Mouse (Mus musculus): Measurements from ENCODE around the gene Psenen.

Gene Psenen

GRCm38 (mm10) chr7:30563117-30563905, at the start of gene Psenen, which contains the start of the genes U2af1l4 and Gm49396:
TSS of gene Psenen (minus strand) at chr7:30563627.
TSS of gene U2af1l4 (plus strand) at chr7:30563301.
TSS of gene Gm49396 (plus strand) at chr7:30563344.
- DNase-seq (ENCODE audit: low spot score), result peak; percentile 98

GRCm38 (mm10) chr7:30612654-30613402, 49.4 kb upstream of the Psenen start, which contains the start of gene Upk1a:
TSS of gene Upk1a (minus strand) at chr7:30612847.
- no peak for DNase-seq (ENCODE audit: low spot score)

GRCm38 (mm10) chr7:30610043-30610442, 46.6 kb upstream of the Psenen start:
- no peak for DNase-seq (ENCODE audit: low spot score)

- DNase-seq (ENCODE audit: low spot score), result no peak
Measured at GRCm38 (mm10) chr7:30608476-30608875, 45.0 kb upstream of the Psenen start.

- no peak for DNase-seq (ENCODE audit: low spot score)
Measured at GRCm38 (mm10) chr7:30607706-30608309, 44.4 kb upstream of the Psenen start.

- DNase-seq (ENCODE audit: low spot score), result no peak
Measured at GRCm38 (mm10) chr7:30604944-30605343, 41.5 kb upstream of the Psenen start.

- DNase-seq (ENCODE audit: low spot score), result no peak
Measured at GRCm38 (mm10) chr7:30604424-30604823, 41.0 kb upstream of the Psenen start.

GRCm38 (mm10) chr7:30602583-30602982, 39.2 kb upstream of the Psenen start:
- no peak for DNase-seq (ENCODE audit: low spot score)

- no peak for DNase-seq (ENCODE audit: low spot score)
Measured at GRCm38 (mm10) chr7:30600651-30601050, 37.2 kb upstream of the Psenen start.

GRCm38 (mm10) chr7:30599933-30600353, 36.5 kb upstream of the Psenen start:
- no peak for DNase-seq (ENCODE audit: low spot score)

- no peak for DNase-seq (ENCODE audit: low spot score)
Measured at GRCm38 (mm10) chr7:30598786-30599185, 35.4 kb upstream of the Psenen start, which contains the start of gene Zbtb32. TSS of gene Zbtb32 (minus strand) at chr7:30598909.

GRCm38 (mm10) chr7:30596811-30597210, 33.4 kb upstream of the Psenen start:
- DNase-seq (ENCODE audit: low spot score), result no peak

GRCm38 (mm10) chr7:30596093-30596492, 32.7 kb upstream of the Psenen start:
- DNase-seq (ENCODE audit: low spot score), result no peak

- no peak for DNase-seq (ENCODE audit: low spot score)
Measured at GRCm38 (mm10) chr7:30594510-30595024, 31.1 kb upstream of the Psenen start.

- DNase-seq (ENCODE audit: low spot score), result no peak
Measured at GRCm38 (mm10) chr7:30593579-30594509, 30.4 kb upstream of the Psenen start.

GRCm38 (mm10) chr7:30592772-30593423, 29.5 kb upstream of the Psenen start:
- DNase-seq (ENCODE audit: low spot score), result no peak

GRCm38 (mm10) chr7:30591605-30591951, 28.2 kb upstream of the Psenen start:
- DNase-seq (ENCODE audit: low spot score), result no peak

GRCm38 (mm10) chr7:30590927-30591604, 27.6 kb upstream of the Psenen start:
- no peak for DNase-seq (ENCODE audit: low spot score)

GRCm38 (mm10) chr7:30589435-30590301, 26.2 kb upstream of the Psenen start:
- DNase-seq (ENCODE audit: low spot score), result peak; percentile 78

Data from adipocyte (in vitro differentiated cells).